Mouse (Mus musculus) hindbrain, embryonic 12.5 days (tissue): ENCODE results near the gene Hpca. TPM values are rescaled to one million over a fixed set of nuclear protein-coding genes. Genes with fewer than 3 reads are reported as not detected.

Experiments used
- ATAC-seq: fragments of 200-750 bp; cut with Nextera tagmentation; 2 replicates; pipeline ENCODE4 v1.8.0; 2017; ENCODE audit warnings: moderate TSS enrichment; ENCODE audit not compliant: low FRiP score
- H3K27ac ChIP-seq: fragments of 300-500 bp; sonication (generic); 2 replicates; pipeline ENCODE4 v1.5.1; 2016; ENCODE audit warnings: mild to moderate bottlenecking
- H3K27me3 ChIP-seq: fragments of 300-500 bp; sonication (generic); 2 replicates; pipeline ENCODE4 v1.6.1; 2016; ENCODE audit warnings: mild to moderate bottlenecking
- H3K36me3 ChIP-seq: fragments of 300-500 bp; sonication (generic); 2 replicates; pipeline ENCODE4 v1.6.1; 2016; ENCODE audit warnings: mild to moderate bottlenecking
- H3K4me1 ChIP-seq: fragments of 300-500 bp; sonication (generic); 2 replicates; pipeline ENCODE4 v1.6.1; 2016
- H3K4me2 ChIP-seq: fragments of 300-500 bp; sonication (generic); replicated peaks from 2 replicates; pipeline ENCODE4 v1.6.1; 2016; ENCODE audit warnings: mild to moderate bottlenecking
- H3K4me3 ChIP-seq: fragments of 300-500 bp; sonication (generic); 2 replicates; pipeline ENCODE4 v1.5.1; 2016; ENCODE audit warnings: mild to moderate bottlenecking
- H3K9ac ChIP-seq: fragments of 300-500 bp; sonication (generic); 2 replicates; pipeline ENCODE4 v1.6.1; 2016; ENCODE audit warnings: mild to moderate bottlenecking, moderate library complexity
- H3K9me3 ChIP-seq: fragments of 300-500 bp; sonication (generic); replicated peaks from 2 replicates; pipeline ENCODE4 v1.6.1; 2016; ENCODE audit warnings: mild to moderate bottlenecking
- WGBS: fragments of 180-500 bp; shearing (Covaris S2); methylation state at CpG from one replicate; pipeline ENCODE4 v1.1.7; 2016; 5-methylcytosine and 5-hydroxymethylcytosine counted together
- polyA plus RNA-seq: library from polyadenylated mRNA; unstranded; fragments of >200 nt; fragmentation: Nextera tagmentation; extraction: Ambion mirVana; gene quantifications from 2 replicates; pipeline ENCODE4 v1.2.1, GENCODE M21; 2016

Hpca gene
- polyA plus RNA-seq, 1 experiment from 2014 or later, result 8.8 TPM

GRCm38 (mm10) chr4:129134799-129135585 is 13.2 kb upstream of the Hpca start:
- Histone ChIP-seq H3K4me3 (no peak overlapping the region), H3K27me3 (peaks cover 54% of the 10 kb centered on the region), H3K4me1 (peaks cover 28% of the 10 kb centered on the region), H3K27ac (no peak overlapping the region), H3K4me2 (peak overlapping the region; percentile 33; the same call in 1 of the 2 replicates), H3K9ac (no peak overlapping the region), H3K9me3 (no peaks in the 10 kb centered on the region), H3K36me3 (no peaks in the 10 kb centered on the region)
- ATAC-seq, result 0 out of 2 replicates have a peak, but pooled peaks have one; percentile 36
- 9% methylated on average over 15 of the region's 15 CpGs for WGBS

GRCm38 (mm10) chr4:129130755-129131303 is 9.0 kb upstream of the Hpca start:
- no peak for ATAC-seq
- Histone ChIP-seq H3K4me2 (peak overlapping the region; percentile 38), H3K4me3 (peak overlapping the region; percentile 14), H3K27me3 (peaks cover 18% of the 10 kb centered on the region), H3K9me3 (no peaks in the 10 kb centered on the region), H3K9ac (no peak overlapping the region), H3K4me1 (peaks cover 42% of the 10 kb centered on the region), H3K36me3 (no peaks in the 10 kb centered on the region), H3K27ac (peak overlapping the region; percentile 66; the same call in 1 of the 2 replicates)
- WGBS, result 4% methylated on average over 16 of the region's 17 CpGs

DNA sequence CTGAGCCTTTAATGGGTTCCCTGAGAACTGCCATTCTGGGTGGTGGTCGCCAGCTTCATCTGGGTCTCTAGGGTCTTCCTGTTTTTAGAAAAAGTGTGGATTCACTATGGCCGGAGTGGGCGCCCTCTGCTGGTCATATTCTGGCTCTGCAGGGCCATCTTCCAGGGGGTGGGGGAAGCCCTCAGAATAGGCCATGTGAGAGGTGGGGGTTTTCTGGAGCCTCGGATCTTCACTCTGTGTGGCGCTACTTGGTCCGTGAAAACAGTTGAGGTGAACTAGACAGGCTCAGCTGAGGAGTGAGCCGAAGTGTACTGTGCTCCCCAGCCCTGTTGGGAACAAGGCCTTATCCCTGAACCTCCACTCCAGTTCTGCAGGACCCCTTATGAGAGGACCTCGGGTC is 8.3 kb upstream of the Hpca start:
- peaks cover 16% of the 10 kb centered on the region for H3K27me3 ChIP-seq

DNA sequence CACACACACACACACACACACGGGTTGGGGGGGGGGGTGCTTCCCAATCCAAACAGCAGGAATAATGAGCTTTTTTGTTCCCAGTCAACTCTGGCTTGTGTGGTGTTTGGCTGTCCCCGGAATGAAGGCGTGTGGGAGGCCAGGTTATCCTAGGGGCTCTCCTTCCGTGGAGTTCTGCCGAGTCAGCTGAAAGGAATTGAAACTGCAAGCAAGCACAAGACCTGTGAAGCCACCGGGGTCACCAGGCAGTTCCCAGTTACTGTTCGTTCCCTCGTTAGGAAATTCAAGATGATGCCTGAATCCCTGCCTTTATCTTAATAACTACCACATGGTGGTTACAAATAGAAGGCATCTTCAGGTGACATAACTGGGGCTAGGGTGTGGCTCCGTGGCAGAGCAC is 7.6 kb upstream of the Hpca start:
- no peak overlapping the region for H3K4me2 ChIP-seq
- 47% methylated on average over 9 of the region's 9 CpGs for WGBS
- no peak overlapping the region for H3K4me3 ChIP-seq
- no peak for ATAC-seq
- H3K4me1 ChIP-seq, result peaks cover 49% of the 10 kb centered on the region
- no peak overlapping the region for H3K27ac ChIP-seq
- H3K36me3 ChIP-seq, result no peaks in the 10 kb centered on the region
- no peaks in the 10 kb centered on the region for H3K9me3 ChIP-seq
- H3K9ac ChIP-seq, result no peak overlapping the region
- H3K27me3 ChIP-seq, result peaks cover 21% of the 10 kb centered on the region

More for the DNA sequence above, 8.3 kb upstream of the Hpca start:
- Histone ChIP-seq H3K9me3 (no peaks in the 10 kb centered on the region), H3K4me2 (peak overlapping the region; percentile 38), H3K4me1 (peaks cover 48% of the 10 kb centered on the region), H3K9ac (no peak overlapping the region), H3K27ac (peak overlapping the region; percentile 66), H3K4me3 (no peak overlapping the region), H3K36me3 (no peaks in the 10 kb centered on the region)
- 2% methylated on average over 8 of the region's 8 CpGs for WGBS
- 0 out of 2 replicates have a peak, but pooled peaks have one; percentile 16 for ATAC-seq

- peaks cover 23% of the 10 kb centered on the region for H3K27me3 ChIP-seq
- 61% methylated on average over 13 of the region's 13 CpGs for WGBS
- ATAC-seq, result no peak
- no peak overlapping the region for H3K4me3 ChIP-seq
- no peak overlapping the region for H3K9ac ChIP-seq
- H3K4me2 ChIP-seq, result no peak overlapping the region
- no peaks in the 10 kb centered on the region for H3K9me3 ChIP-seq
- peaks cover 50% of the 10 kb centered on the region for H3K4me1 ChIP-seq
- H3K27ac ChIP-seq, result no peak overlapping the region
- H3K36me3 ChIP-seq, result no peaks in the 10 kb centered on the region
Observed at GRCm38 (mm10) chr4:129128582-129129338, 6.9 kb upstream of the Hpca start.

GRCm38 (mm10) chr4:129125736-129126451 is 4.1 kb upstream of the Hpca start:
- Histone ChIP-seq H3K4me2 (peak overlapping the region; percentile 30), H3K4me1 (peaks cover 65% of the 10 kb centered on the region), H3K27ac (no peak overlapping the region), H3K27me3 (peaks cover 42% of the 10 kb centered on the region), H3K4me3 (no peak overlapping the region), H3K36me3 (no peaks in the 10 kb centered on the region), H3K9me3 (no peaks in the 10 kb centered on the region), H3K9ac (no peak overlapping the region)
- no peak for ATAC-seq
- WGBS, result 17% methylated on average over 19 of the region's 19 CpGs

DNA sequence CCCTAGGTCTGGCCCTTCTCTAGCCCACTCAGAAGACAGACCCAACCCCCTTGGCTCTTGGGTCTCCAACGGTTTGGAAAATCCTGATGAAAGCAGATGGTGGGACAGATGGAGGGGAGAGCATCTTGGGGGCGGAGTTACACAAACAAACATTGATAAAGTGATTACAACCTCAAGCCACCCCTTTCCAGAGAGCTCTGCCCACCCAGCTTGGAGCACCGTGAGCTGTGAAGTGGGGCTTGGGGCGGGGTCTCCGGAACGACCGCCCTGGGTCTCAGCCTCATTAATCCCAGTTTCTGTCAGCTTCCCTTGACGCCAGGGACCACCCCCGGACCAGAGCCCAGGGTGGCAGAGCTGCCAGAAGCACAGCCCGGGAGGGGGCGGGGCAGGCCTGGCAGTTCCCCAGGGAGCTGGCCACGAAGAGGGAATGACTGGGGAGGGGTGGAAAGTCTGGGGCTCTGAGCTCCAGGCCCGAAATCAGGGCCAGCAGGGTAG is 2.9 kb upstream of the Hpca start:
- 6% methylated on average over 13 of the region's 13 CpGs for whole genome bisulfite sequencing
- Histone ChIP-seq H3K27ac (peak overlapping the region; percentile 35; the same call in 1 of the 2 replicates), H3K36me3 (no peaks in the 10 kb centered on the region), H3K4me1 (peaks cover 58% of the 10 kb centered on the region), H3K4me2 (peak overlapping the region; percentile 30), H3K4me3 (no peak overlapping the region), H3K9me3 (no peaks in the 10 kb centered on the region), H3K9ac (no peak overlapping the region), H3K27me3 (peaks cover 54% of the 10 kb centered on the region)
- ATAC-seq, result peak; percentile 29; the same call in 1 of the 2 replicates

DNA sequence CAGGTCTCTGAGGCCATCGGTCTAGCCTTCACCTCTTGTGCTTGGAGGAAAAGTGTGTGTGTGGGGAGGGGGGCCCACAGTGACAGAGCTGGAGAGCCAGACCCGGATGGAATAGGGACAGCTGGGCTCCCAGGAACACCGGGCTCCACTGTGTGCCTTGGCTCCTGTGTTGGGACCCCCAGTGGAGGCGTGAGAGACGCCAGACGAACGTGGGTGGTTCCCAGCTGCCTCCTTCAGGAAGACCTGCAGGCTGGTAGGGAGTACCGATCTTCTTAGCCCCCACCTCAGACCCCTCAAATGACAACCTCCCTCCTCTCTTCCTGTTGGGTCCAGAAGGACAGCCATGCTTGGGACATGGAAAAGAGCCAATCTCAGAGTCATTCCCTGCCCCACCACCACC is 883 bp upstream of the Hpca start:
- WGBS, result 38% methylated on average over 8 of the region's 8 CpGs
- peaks cover 68% of the 10 kb centered on the region for H3K27me3 ChIP-seq

DNA sequence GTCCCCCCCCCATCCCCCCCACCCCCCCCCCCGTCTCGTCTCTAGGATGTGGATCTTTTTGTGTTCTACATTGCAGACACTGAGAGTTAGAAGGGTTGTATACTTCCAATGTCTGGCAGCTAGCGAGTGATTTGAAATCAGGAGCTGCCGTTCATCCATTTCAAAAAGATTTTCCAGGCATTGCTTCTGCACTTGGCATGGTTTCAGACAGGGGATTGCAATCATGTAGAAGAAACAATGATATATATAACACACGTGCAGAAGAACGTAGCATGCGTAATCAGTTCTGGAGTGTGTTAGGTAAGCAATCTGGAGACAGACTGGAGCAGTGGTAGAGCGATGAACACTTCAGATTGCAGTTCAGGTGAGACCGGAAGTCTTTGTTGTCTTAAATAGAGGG is 271 bp upstream of the Hpca start:
- 39% methylated on average over 9 of the region's 9 CpGs for WGBS
- ATAC-seq, result no peak
- peaks cover 68% of the 10 kb centered on the region for H3K27me3 ChIP-seq
- H3K4me3 ChIP-seq, result no peak overlapping the region
- 0 out of 2 replicates have a peak overlapping the region, but pooled peaks have one; percentile 13 for H3K27ac ChIP-seq
- H3K4me2 ChIP-seq, result peak overlapping the region; percentile 92; the same call in 1 of the 2 replicates
- H3K4me1 ChIP-seq, result peaks cover 39% of the 10 kb centered on the region
- no peaks in the 10 kb centered on the region for H3K36me3 ChIP-seq
- H3K9me3 ChIP-seq, result no peaks in the 10 kb centered on the region
- H3K9ac ChIP-seq, result no peak overlapping the region

More for the DNA sequence above, 883 bp upstream of the Hpca start:
- no peak overlapping the region for H3K4me2 ChIP-seq
- H3K4me1 ChIP-seq, result peaks cover 39% of the 10 kb centered on the region
- H3K27ac ChIP-seq, result no peak overlapping the region
- H3K9ac ChIP-seq, result no peak overlapping the region
- H3K4me3 ChIP-seq, result no peak overlapping the region
- H3K36me3 ChIP-seq, result no peaks in the 10 kb centered on the region
- ATAC-seq, result no peak
- H3K9me3 ChIP-seq, result no peaks in the 10 kb centered on the region

GRCm38 (mm10) chr4:129120520-129121445 is 1.1 kb downstream of the Hpca start:
- ATAC-seq, result peak; percentile 49; the same call in 1 of the 2 replicates
- no peak overlapping the region for H3K27ac ChIP-seq
- H3K9ac ChIP-seq, result peak overlapping the region; percentile 65
- H3K4me3 ChIP-seq, result peak overlapping the region; percentile 47
- no peaks in the 10 kb centered on the region for H3K9me3 ChIP-seq
- H3K4me1 ChIP-seq, result peaks cover 37% of the 10 kb centered on the region
- peak overlapping the region; percentile 92 for H3K4me2 ChIP-seq
- H3K36me3 ChIP-seq, result no peaks in the 10 kb centered on the region
- WGBS, result under 1% methylated on average over 46 of the region's 59 CpGs
- peaks cover 68% of the 10 kb centered on the region for H3K27me3 ChIP-seq

DNA sequence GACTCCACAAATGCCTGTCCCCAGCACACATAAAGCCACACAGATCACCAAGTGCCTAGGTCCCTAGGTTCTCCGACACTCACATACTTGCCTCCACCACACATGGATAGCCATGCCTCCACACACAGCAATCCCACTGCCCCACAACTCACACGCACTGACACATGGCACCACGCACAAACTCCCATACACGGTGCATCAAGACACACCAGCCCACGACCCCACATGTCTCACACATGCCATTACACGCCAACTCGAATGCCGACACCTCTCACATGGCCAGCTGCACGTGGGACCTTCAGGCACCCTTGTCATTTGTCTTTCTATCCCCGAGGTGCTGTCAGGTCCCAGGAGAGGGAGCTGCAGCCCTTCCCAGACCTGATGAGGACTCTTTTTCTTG is 2.1 kb downstream of the Hpca start:
- 71% methylated on average over 10 of the region's 10 CpGs for WGBS
- peaks cover 59% of the 10 kb centered on the region for H3K27me3 ChIP-seq
- H3K4me3 ChIP-seq, result no peak overlapping the region

More for the DNA sequence above, 2.1 kb downstream of the Hpca start:
- H3K9ac ChIP-seq, result no peak overlapping the region
- 0 out of 2 replicates have a peak overlapping the region, but pooled peaks have one; percentile 92 for H3K4me2 ChIP-seq
- H3K9me3 ChIP-seq, result no peaks in the 10 kb centered on the region
- H3K36me3 ChIP-seq, result no peaks in the 10 kb centered on the region
- peaks cover 36% of the 10 kb centered on the region for H3K4me1 ChIP-seq
- ATAC-seq, result no peak
- H3K27ac ChIP-seq, result no peak overlapping the region
